Mouse (Mus musculus): Measurements from ENCODE around the gene Carmil1.

Carmil1 gene

DNA sequence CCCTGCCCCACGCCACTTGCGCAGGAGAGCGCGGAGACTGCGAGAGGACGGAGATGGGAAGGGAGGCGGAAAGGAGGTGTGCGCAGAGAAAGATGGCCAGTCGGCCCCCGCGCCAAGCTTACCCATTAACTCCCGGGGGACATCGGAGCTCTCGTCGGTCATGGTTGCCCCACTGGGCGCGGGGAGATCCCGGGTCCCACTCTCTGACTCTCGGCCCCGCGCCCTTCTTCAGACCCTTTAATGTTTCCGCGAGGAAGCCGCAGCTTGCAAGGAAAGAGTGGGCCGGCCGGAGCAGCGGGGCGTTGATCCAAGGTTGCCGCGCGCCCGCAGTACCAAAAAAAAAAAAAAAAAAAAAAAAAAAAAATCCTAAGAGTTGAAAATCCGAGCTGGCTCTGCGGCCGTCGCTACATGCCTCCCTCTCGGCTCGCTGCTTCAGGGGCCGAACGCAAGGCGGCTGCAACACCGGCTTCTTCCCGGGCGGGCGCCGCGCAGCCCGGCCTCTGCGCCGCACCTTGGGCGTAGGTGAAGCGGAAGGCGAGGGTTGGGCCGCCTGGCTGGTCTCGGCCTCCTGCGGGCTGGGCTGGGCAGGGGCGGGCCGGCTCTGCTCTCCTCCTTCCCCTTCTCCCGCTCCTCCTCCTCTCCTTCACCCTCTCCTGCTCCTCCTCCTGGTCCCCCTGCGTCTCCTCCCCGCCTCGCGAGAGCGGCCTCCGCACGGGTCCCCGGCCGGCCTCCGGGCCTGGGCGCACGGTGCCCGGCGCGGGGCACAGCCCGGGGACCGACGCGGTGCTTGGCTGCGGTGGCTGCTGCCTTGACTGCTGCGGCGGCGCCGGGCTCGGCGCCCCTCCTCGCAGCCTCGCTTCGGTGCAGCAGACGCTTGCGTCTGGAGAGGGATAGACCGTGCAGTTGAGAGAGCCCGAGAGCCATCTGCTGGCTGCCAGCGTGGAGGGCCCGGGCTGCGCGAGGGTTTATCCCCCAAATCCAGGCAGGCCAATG is at the start of gene Carmil1:
Gene Carmil1 (minus strand): TSS at position 357 of the 993 bp plus-strand sequence.
- DNase-seq, result peak; percentile 92

DNA sequence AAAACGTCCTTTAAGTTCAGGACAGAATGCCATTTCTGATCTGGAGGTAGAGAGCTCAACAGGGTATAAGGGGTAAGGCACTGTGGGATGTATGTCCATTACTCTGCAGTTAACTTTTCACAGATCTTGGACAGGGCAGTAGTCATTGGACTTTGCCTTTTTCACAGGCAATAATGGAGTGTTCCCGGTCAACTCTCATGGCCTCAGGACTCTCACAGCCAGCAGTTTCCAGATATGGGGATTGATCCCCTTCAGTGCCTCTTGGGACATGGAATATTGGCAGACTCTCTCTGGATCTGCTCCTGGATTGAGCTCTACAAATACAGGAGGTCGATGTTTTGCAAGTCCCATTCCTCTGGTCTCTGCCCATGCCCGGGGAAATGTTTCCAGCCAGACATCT is 49.5 kb upstream of the Carmil1 start:
- no peak for DNase-seq

DNA sequence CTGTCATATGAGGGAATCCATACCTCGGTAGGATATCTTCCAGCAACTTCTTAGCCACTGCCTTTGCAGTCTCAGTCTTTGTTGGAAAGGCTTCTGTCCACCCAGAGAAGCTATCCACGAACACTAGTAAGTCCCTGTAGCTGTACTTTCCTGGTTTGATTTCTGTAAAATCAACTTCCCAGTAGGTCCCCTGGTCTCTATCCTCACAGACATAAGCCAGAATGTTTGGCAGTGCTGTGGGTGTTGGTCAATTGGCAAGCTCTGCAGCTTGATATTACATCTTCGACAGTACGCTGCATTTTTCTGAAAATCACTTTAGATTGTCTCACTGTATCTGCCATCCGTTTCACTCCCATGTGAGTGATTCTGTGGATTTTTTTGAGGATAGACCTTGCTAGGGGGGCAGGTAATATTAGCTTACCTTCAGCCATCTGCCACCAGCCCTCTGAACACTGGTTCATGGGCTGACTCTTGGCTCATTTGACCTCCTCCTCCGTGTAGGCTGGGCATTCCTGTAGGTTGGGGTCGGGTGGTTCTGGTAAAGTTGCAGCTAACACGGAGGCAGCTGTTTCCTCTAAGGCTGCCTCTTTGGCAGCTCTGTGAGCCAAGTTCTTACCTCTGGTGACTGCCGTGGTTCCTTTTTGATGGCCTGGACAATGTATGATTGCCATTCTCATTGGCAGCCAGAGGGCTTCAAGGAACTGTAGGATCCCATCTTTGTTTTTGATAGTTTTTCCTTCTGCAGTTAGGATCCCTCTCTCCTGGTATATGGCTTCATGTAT is 47.6 kb upstream of the Carmil1 start:
- no peak for DNase-seq

DNA sequence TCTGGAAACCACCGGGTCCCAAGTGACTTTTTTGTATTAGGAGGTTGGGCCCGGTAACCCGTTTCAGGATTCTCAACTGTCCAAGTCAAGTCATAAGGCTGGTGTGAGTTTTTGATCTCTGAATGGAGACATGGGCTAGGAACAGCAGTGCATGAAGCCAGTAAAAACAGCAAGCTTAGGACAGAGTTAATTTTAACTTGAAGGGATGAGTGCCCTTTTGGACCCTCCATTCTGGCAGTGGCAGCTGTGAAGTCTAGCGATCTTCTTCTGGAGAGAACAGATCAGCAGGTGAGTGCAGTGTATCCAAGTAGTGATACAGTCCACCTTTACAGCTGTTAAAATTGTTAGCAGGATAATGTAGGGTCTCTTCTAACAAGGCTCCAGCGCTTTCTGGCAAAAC is 46.6 kb upstream of the Carmil1 start, which contains the start of gene Cmah:
Gene Cmah (plus strand): TSS at position 204 of the 400 bp plus-strand sequence.
- DNase-seq, result no peak

DNA sequence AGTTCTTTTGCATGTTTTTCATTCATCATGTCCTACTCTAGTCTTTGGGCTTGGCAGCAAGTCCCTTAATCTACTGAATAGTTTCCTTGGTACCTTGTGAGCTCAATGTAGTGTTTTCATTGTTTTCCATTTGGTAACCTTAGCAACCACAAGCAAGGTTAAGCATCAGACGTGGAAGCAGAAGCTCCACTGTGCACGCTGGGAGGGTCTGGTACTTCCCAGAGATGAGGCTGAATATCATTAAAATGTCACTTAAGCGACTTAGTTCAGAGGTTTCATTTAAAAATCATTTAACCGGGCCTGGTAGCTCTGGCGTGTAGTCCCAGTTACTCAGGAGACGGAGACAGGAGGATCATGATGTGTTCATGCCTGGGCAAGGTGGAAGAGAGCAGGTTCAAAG is 40.7 kb upstream of the Carmil1 start:
- no peak for DNase-seq

DNA sequence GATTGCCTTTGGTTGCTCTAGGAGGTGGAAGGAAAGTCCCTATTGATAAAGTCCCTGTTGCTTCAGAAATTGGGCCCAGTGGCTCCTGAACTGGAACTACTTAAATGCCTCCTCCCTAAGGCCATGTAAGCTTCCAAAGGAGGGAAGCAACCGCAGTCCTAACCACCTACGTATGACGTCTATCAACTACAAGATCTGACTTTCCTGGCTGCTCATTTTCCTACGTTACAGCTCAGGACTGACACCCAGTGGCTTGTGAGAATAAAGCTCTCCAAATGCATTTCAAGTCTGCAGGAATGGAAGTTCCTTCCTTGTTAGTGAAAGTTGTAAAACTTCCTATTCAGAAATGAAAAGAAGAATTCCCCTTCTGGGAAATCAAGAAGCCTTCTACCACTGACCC is 38.0 kb upstream of the Carmil1 start:
- peak; percentile 53 for DNase-seq

DNA sequence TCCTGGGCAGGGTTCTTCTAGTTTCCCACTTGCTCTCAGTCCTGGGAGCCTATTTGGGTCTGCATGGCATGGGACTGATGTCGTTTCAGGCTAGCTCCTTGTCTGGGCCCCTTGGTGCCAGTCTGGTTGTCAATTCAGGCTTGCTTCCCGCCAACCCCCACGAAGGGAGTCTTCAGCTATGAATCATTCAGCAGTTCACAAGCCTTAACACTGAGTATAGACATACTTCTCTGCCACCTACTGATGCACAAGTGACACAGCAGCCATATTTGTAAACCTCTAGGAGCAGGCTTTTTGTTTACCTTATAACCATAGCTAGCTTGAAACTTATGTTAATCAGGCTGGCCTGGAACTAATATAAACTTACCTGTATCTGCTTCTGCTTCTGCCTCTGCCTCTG is 36.0 kb upstream of the Carmil1 start:
- no peak for DNase-seq

DNA sequence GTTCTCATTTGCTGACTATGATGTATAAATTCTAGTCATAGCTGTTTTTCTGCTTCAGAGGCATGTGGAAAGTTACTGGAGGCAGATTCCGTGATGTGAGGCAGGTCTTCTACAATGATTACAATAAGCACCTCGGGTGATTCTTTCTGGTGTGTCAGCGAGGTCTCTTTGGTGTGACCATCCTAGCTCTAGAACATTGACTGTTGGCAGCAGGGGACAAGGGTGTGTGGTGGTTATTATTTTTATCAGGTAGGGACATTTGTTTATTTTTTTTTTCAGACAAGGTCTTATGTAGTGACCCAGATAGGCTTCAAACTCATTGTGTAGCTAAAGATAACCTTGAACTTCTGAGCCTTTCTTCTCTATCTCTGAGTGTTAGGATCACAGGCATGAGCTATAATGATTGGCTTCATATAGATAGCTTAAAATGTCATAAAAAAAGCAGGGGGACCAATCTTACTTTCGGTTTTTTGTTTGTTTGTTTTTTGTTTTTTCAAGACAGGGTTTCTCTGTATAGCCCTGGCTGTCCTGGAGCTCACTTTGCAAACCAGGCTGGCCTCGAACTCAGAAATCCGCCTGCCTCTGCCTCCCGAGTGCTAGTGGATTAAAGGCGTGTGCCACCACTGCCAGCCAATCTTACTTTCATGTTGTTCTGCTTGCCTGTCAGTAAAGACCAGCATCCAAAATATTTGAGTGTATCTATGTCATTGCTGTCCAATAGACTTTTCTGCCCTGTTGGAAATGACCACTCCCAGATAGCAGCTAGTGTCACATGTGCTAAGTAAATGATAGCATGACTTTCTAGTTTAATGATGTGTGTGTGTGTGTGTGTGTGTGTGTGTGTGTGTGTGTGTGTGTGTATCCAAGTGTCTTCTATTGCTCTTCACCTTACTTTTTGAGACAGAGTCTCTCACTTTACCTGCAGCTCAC is 30.7 kb upstream of the Carmil1 start:
- DNase-seq, result no peak

DNA sequence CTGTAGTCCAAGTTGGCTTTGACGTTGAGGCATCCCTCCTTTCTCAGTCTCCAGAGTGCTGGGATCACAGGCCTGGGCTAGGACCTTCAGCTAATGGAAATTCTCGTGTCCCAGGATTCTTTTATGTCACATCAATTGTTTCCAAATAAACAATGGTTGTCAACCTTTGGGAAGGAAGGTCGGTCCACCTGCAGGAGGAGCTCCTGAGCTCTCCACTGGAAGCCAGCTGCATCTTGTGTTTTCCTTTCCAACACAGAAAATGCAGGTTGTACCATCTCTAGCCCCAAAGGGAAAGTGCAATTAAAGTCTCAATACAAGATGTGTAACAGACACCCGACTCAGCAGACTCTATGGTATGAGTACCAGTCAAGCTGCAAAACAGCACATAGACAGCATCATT is 25.7 kb upstream of the Carmil1 start:
- DNase-seq, result no peak

DNA sequence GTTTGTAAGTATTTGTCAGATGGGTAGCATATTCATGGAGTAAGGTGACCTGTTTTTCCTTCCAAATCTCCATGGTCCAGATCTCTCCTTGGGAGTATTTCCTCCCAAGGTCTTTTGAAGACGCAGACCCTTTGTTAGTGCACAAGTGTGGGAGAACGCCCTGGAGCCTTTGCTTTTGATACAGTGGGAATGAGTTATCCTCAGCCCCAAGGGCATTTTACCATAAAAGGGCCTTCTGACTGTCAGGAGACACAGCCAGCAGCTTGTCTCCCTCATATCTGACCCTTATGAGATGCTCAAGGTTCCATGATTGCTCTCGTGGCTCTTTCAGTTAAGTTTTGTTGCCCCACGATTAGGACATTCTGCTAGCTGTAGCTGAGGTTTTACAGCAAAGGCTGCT is 24.9 kb upstream of the Carmil1 start:
- DNase-seq, result no peak

DNA sequence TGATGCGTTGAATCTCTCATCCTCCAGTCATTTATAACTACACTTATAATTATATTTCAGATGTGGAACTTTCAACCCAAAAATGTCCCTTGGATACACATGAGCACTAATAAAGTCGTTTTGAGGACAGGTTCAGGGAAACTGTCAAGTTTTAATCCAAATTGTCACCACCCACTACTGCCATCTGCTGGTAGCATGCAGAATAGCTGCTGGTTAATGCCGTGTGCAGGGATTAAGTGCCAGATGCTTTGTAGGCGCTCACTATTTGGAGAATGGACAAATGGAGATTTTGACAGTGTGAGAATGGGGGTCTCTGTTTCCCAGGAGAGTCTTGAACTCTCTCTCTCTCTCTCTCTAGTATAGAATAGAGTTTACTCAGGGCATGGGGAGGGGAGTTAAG is 16.7 kb upstream of the Carmil1 start:
- peak; percentile 80 for DNase-seq

DNA sequence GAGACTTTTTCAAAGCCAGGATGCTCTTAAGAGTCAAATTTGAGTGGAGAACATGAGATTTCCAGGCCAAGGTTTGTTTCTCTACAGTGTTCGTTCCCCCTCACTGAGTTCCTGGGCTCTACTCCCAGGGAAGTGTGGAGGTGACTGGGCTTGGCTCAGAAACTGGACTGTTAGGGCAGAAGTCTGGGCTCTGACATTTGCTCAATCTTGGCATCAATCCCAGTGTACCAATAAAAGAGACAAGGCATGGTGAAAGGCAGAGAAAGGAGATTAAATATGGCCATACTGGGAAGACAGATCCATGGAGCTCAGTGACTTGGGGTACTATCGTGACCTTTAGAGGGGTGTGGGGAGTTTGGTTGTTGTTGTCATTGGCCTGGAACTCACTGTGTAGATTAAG is 6.8 kb upstream of the Carmil1 start:
- no peak for DNase-seq

DNA sequence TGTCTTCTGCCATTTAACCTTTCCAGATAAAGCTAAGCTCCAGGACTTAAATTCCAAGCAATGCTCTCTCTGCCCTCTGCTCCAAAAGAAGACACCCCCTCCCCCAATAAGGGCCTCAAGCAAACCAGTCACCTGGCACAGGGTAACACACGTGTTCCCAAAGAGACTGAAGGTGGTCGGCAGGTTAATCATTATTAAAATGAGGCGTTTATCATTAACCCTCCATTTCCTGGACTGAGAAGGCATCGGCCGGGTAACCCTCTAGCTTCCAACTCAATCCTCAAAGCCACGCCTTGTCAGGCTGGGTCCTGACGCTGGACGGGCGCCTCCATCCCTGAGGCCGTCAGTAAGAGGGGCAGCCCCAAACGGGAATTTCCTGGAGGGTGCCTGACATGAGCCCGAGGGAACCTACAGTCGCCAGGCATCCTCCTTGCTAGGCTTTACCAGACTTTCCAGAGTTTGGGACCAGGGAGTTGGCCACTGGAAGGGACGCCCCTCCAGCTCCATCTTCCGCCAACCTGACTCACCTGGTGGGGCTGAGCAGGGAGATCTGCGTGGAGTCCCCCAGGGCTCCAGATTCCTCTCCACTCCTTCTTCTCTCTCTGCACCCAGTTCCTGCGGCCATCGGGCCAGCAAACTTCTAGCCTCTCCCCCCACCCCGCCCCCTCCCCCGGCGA is 695 bp downstream of the Carmil1 start:
- DNase-seq, result peak; percentile 21

DNA sequence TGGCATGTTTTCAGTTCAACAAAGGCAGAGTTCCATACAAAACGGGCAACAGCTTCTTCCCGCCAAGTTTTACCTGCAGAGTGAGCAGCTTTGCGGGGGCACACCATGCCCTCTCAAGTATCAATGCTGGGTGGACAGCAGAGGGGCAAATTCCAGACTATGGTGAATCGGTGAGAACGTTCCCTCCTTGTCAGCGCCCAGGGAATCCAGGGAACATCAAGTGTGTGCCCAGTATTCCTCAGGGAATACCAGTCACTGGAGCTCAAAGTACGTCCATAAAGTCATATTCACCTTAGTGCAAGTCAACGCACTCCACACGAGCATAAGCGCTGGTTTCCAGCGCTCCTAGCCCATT is 1.2 kb downstream of the Carmil1 start:
- no peak for DNase-seq

DNA sequence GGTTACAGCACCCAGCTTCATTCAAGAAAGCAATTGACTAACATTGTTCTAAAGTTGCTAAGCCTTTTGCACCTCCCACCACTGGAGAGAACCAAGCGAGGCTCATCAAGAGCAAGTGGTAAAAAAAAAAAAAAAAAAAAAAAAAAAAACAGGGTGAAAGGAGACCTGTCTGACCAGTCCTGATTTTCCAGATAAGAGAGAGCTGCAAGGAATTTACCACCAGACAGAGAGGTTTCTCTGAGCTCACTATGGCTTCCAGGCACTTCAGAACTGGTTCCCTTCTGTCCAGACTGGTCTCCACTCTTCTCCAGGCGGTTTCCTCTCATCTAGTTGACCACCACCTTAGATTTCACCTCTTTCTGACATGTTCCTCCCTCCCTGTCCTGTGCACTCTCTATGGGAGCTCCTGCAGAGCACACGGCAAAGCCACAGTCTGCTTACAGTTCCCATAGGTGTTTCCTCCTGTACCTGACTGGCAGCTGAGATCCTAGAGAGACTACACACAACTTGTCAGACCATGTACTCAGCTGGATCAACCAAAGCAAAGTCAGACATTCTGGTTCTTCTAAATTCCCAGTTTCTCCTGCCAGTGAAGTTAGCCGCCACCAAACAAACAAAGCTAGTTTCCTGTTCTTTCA is 7.7 kb downstream of the Carmil1 start:
- no peak for DNase-seq

DNA sequence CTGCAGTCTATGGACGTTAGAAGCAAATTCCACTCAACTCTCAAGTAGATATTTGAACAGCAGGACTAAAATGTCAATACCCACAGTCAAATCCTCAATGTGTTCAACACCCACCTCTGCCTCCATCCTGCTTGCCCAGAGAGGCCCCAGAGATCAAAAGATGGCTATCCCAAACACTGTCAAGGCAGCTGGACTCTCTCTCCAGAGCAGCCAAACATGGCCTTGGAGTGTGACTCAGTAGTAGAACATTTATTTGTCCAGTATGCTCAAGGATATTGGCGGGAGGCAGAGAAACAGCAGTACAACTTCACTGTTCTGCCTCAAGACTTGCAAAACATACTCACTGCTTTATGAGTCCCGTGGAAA is 11.5 kb downstream of the Carmil1 start:
- no peak for DNase-seq

DNA sequence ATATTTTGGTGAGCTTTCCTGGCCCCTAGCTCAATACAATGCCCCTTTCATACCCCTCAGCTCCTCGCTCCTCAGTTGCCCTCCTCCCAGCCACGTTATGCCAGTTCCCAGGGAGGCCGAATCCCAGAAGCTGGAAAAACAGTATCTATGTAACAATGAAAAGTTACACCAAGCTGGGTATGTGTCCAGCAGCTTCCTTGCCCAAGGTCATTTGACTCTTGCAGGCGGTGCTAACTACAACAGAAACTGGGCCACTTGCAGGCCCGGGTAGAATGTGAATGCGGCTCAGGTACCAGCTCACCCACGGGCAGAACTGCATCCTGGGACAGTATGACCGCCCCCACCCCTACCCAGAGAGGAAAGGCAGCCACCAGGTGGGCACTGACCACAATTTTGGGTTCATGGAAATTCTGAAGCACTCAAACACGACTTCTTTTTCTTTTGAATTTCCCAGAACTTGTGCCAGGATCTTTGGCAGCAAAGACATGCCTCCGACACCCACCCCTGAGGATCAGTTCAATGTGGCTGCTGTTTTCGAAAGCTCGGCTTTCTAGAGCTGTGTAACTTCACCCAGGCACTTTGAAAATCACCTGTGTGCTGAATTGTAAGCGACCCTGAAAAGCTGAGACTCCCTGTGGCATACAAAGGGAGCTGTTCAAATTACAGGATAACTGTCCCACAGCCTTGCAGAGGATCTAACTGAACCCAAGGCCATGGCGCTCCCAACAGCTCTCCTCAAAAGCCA is 12.1 kb downstream of the Carmil1 start:
- no peak for DNase-seq

DNA sequence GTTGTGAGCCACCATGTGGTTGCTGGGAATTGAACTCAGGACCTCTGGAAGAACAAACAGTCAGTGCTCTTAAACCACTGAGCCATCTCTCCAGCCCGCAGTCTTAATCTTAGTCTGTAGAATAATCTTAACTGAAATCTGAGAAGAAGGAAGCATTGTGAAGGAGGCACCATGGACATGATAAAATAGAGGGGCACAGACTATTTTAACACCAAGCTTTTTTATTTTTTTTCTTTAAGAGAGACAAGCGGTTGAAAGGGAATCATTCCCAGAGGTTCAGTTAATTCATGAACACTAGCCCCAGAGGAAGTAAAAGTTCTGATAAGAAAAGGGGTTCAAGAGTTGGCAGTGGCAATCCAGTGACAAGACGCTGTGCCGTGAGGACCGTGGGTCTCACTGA is 15.8 kb downstream of the Carmil1 start:
- DNase-seq, result no peak

DNA sequence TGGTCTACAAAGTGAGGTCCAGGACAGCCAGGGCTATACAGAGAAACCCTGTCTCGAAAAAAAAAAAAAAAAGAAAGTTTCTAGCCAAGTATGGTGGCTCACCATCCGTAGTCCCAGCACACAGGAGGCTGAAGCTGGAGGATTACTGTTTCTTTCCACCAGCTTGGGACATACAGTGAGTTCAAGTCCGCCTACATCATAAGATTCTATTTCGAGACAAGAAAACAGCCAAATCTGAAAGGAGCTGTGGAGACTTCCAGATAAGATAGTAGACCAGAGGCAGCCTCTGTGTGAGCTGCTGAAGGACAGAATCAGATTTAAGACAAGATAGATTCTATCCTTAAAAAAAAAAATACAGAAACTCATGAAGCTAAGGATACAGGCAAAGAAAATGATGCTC is 17.0 kb downstream of the Carmil1 start:
- no peak for DNase-seq

DNA sequence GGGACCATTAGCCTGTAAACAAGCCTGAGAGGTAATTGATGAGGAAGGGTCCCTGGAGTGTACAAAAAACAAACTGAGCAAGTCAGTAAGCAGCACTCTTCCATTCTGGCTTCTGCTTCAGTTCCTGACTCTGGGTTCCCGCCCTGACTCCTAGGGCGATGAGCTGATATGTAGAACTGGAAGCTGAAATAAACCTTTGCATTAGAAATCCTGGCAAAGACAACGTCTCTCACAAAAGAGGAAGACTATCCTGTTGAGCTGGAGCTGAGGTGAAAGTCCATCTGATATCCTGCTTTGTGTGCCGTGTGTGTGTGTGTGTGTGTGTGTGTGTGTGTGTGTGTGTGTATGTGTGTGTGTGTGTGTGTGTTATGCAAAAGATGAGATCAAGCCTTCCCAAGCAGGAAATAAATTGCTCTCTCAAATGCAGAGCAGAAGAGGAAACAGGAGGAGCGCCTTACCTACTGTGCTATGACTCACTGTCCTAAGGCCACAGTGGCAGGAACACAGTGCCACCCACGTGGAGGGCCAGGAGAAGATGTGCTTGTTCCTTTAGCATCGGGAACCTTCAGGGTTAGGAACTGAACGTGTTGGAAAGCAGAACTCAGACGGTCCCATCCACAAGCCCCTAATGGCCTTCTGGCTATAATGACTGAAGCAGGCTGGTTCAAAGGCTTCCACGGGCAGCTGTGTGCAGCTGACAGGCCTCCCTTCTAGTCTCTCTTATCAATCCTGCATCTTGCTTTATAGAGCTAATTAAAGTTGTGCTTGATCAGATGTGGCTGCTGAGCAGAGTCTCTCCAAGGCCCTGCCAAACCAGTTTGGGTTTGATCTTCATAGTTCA is 19.6 kb downstream of the Carmil1 start:
- DNase-seq, result no peak

Data from retina, postnatal 1 day (tissue).